Mouse (Mus musculus) limb, embryonic 11.5 days (tissue): ENCODE data around the gene Pnmal2. TPM values are rescaled to one million over a fixed set of nuclear protein-coding genes. Genes with fewer than 3 reads are reported as not detected.

Experiments used
- ATAC-seq: fragments of 200-750 bp; cut with Nextera tagmentation; 2 replicates; pipeline ENCODE4 v1.8.0; 2017; ENCODE audit warnings: low read depth; ENCODE audit not compliant: insufficient number of reproducible peaks, low FRiP score, low TSS enrichment
- DNase-seq: peaks from one replicate; pipeline ENCODE4 v3.0.0-alpha.2; 2015; ENCODE audit warnings: low spot score
- H3K27ac ChIP-seq: fragments of 300-500 bp; sonication (generic); replicated peaks from 2 replicates; pipeline ENCODE4 v1.5.1; 2014; ENCODE audit warnings: low read depth, mild to moderate bottlenecking, low read length
- H3K27me3 ChIP-seq: fragments of 300-500 bp; sonication (generic); 2 replicates; pipeline ENCODE4 v1.6.1; 2014; ENCODE audit warnings: mild to moderate bottlenecking, low read length, mixed read lengths; ENCODE audit not compliant: control insufficient read depth, insufficient read depth
- H3K36me3 ChIP-seq: fragments of 300-500 bp; sonication (generic); 2 replicates; pipeline ENCODE4 v1.6.1; 2014; ENCODE audit warnings: mild to moderate bottlenecking, low read length, moderate library complexity, mixed read lengths; ENCODE audit not compliant: control insufficient read depth, insufficient read depth
- H3K4me1 ChIP-seq: fragments of 300-500 bp; sonication (generic); 2 replicates; pipeline ENCODE4 v1.6.1; 2014; ENCODE audit warnings: low read length, mixed read lengths; ENCODE audit not compliant: control insufficient read depth, insufficient read depth
- H3K4me2 ChIP-seq: fragments of 300-500 bp; sonication (generic); 2 replicates; pipeline ENCODE4 v1.6.1; 2014; ENCODE audit warnings: low read depth, mild to moderate bottlenecking, moderate library complexity; ENCODE audit not compliant: severe bottlenecking
- H3K4me3 ChIP-seq: fragments of 300-500 bp; sonication (generic); 2 replicates; pipeline ENCODE4 v1.5.1; 2014; ENCODE audit warnings: low read depth, low read length
- H3K9ac ChIP-seq: fragments of 300-500 bp; sonication (generic); 2 replicates; pipeline ENCODE4 v1.6.1; 2014; ENCODE audit warnings: mild to moderate bottlenecking, low read length
- H3K9me3 ChIP-seq: fragments of 300-500 bp; sonication (generic); 2 replicates; pipeline ENCODE4 v1.6.1; 2016; ENCODE audit warnings: low read length; ENCODE audit not compliant: control insufficient read depth
- WGBS: fragments of 180-500 bp; shearing (Covaris S2); extraction: QIAGEN DNeasy Blood & Tissue Kit; methylation state at CpG from one replicate; pipeline ENCODE4 v1.1.7; 2014; 5-methylcytosine and 5-hydroxymethylcytosine counted together
- polyA plus RNA-seq: library from polyadenylated mRNA; unstranded; fragments of >200 nt; fragmentation: Nextera tagmentation; extraction: Ambion mirVana; gene quantifications from 2 replicates; pipeline ENCODE4 v1.2.1, GENCODE M21; 2014

The Pnmal2 gene
- polyA plus RNA-seq, 1 experiment from 2014 or later, result 4.8 TPM

GRCm38 (mm10) chr7:16991681-16992450 lies 47.4 kb downstream of the Pnmal2 start:
- no peaks in the 10 kb centered on the region; the same call in 1 of the 2 replicates for H3K9me3 ChIP-seq
- no peak overlapping the region for H3K9ac ChIP-seq
- H3K27me3 ChIP-seq, result no peaks in the 10 kb centered on the region
- DNase-seq, result peak; percentile 83
- 55% methylated on average over 18 of the region's 18 CpGs for WGBS
- no peak overlapping the region for H3K4me3 ChIP-seq
- H3K4me2 ChIP-seq, result peak overlapping the region; percentile 0; the same call in 1 of the 2 replicates
- H3K36me3 ChIP-seq, result peaks cover 6% of the 10 kb centered on the region; the same call in 1 of the 2 replicates
- peaks cover 29% of the 10 kb centered on the region for H3K4me1 ChIP-seq
- peak; percentile 66; the same call in 1 of the 2 replicates for ATAC-seq
- peak overlapping the region; percentile 83 for H3K27ac ChIP-seq

- no peaks in the 10 kb centered on the region; the same call in 1 of the 2 replicates for H3K9me3 ChIP-seq
- peak within 1 kb of the TSS; percentile 83 for H3K27ac ChIP-seq
- WGBS, result 92% methylated on average over 5 of the region's 5 CpGs
- H3K4me2 ChIP-seq, result peak within 1 kb of the TSS; percentile 62
- peaks cover 6% of the 10 kb centered on the region; the same call in 1 of the 2 replicates for H3K36me3 ChIP-seq
- H3K27me3 ChIP-seq, result no peaks in the 10 kb centered on the region
- no peak for DNase-seq
- H3K9ac ChIP-seq, result no peak within 1 kb of the TSS; the same call in 1 of the 2 replicates
- ATAC-seq, result no peak
- peaks cover 28% of the 10 kb centered on the region for H3K4me1 ChIP-seq
- H3K4me3 ChIP-seq, result peak within 1 kb of the TSS; percentile 72
Measured at GRCm38 (mm10) chr7:16992451-16992807, 47.9 kb downstream of the Pnmal2 start, which contains the start of gene Ccdc8. Gene Ccdc8 (plus strand): TSS chr7:16992708.

- Histone ChIP-seq H3K4me3 (peak overlapping the region; percentile 72), H3K4me1 (peaks cover 24% of the 10 kb centered on the region)
- WGBS, result under 1% methylated on average over 27 of the region's 27 CpGs
Measured at GRCm38 (mm10) chr7:16993651-16994399, 49.3 kb downstream of the Pnmal2 start.

GRCm38 (mm10) chr7:16994400-16994799 lies 49.9 kb downstream of the Pnmal2 start:
- Histone ChIP-seq H3K4me2 (peak overlapping the region; percentile 62), H3K4me1 (peaks cover 24% of the 10 kb centered on the region), H3K27ac (no peak overlapping the region), H3K4me3 (peak overlapping the region; percentile 72), H3K27me3 (no peaks in the 10 kb centered on the region), H3K9ac (peak overlapping the region; percentile 77), H3K36me3 (peaks cover 9% of the 10 kb centered on the region; the same call in 1 of the 2 replicates), H3K9me3 (no peaks in the 10 kb centered on the region; the same call in 1 of the 2 replicates)
- DNase-seq, result no peak
- 5% methylated on average over 20 of the region's 20 CpGs for WGBS
- no peak for ATAC-seq

More at GRCm38 (mm10) chr7:16993651-16994399, 49.3 kb downstream of the Pnmal2 start:
- Histone ChIP-seq H3K9me3 (no peaks in the 10 kb centered on the region; the same call in 1 of the 2 replicates), H3K4me2 (peak overlapping the region; percentile 62), H3K36me3 (peaks cover 9% of the 10 kb centered on the region; the same call in 1 of the 2 replicates), H3K27ac (peak overlapping the region; percentile 71), H3K9ac (peak overlapping the region; percentile 77), H3K27me3 (no peaks in the 10 kb centered on the region)
- DNase-seq (peak; percentile 92), ATAC-seq (peak; percentile 94)

GRCm38 (mm10) chr7:16995345-16995744 lies 50.9 kb downstream of the Pnmal2 start:
- peaks cover 23% of the 10 kb centered on the region for H3K4me1 ChIP-seq
- no peak for ATAC-seq
- no peak overlapping the region for H3K27ac ChIP-seq

More at GRCm38 (mm10) chr7:16995345-16995744, 50.9 kb downstream of the Pnmal2 start:
- Histone ChIP-seq H3K4me2 (peak overlapping the region; percentile 62), H3K36me3 (peaks cover 10% of the 10 kb centered on the region; the same call in 1 of the 2 replicates), H3K9me3 (no peaks in the 10 kb centered on the region), H3K4me3 (peak overlapping the region; percentile 72), H3K27me3 (no peaks in the 10 kb centered on the region), H3K9ac (peak overlapping the region; percentile 77; the same call in 1 of the 2 replicates)
- DNase-seq, result no peak
- 93% methylated on average over 4 of the region's 4 CpGs for WGBS

Other genes with a start within 250 kb of the Pnmal2 start
- not detected in 2 replicates for gene Ceacam9, start 222.8 kb upstream of the Pnmal2 start, polyA plus RNA-seq
- 261 and 266 TPM in 2 replicates for gene Ap2s1, start 206.3 kb upstream of the Pnmal2 start, polyA plus RNA-seq
- 28.5 and 30.9 TPM in 2 replicates for gene Slc1a5, start 163.3 kb upstream of the Pnmal2 start, polyA plus RNA-seq
- gene Strn4, start 128.8 kb upstream of the Pnmal2 start, polyA plus RNA-seq, result 125 and 128 TPM in 2 replicates
- gene Fkrp, start 128.0 kb upstream of the Pnmal2 start, polyA plus RNA-seq, result 25.4 and 29.3 TPM in 2 replicates
- 16.6 and 16.8 TPM in 2 replicates for gene Prkd2, start 101.8 kb upstream of the Pnmal2 start, polyA plus RNA-seq
- gene Dact3, start 69.4 kb upstream of the Pnmal2 start, polyA plus RNA-seq, result 14.6 and 15.7 TPM in 2 replicates
- 13.9 and 15.9 TPM in 2 replicates for gene Gng8, start 52.9 kb upstream of the Pnmal2 start, polyA plus RNA-seq
- 0.24 and 0.44 TPM in 2 replicates for gene Ptgir, start 38.2 kb upstream of the Pnmal2 start, polyA plus RNA-seq
- gene Calm3, start 20.6 kb upstream of the Pnmal2 start, polyA plus RNA-seq, result 176 and 201 TPM in 2 replicates
- 2.0 and 2.1 TPM in 2 replicates for gene Pnmal1, start 15.0 kb downstream of the Pnmal2 start, polyA plus RNA-seq
- 0.65 and 0.78 TPM in 2 replicates for gene Gm42372, start 38.4 kb downstream of the Pnmal2 start, polyA plus RNA-seq
- 26.4 and 33.5 TPM in 2 replicates for gene Ccdc8, start 48.0 kb downstream of the Pnmal2 start, polyA plus RNA-seq
- gene Ppp5c, start 83.2 kb downstream of the Pnmal2 start, polyA plus RNA-seq, result 134 and 140 TPM in 2 replicates
- gene Hif3a, start 117.7 kb downstream of the Pnmal2 start, polyA plus RNA-seq, result 8.9 and 9.6 TPM in 2 replicates
- 0.12 and 0.24 TPM in 2 replicates for gene Psg16, start 129.4 kb downstream of the Pnmal2 start, polyA plus RNA-seq
- not detected in 2 replicates for gene Ceacam3, start 205.6 kb downstream of the Pnmal2 start, polyA plus RNA-seq